Mouse (Mus musculus) gastrocnemius, postnatal 36 days (tissue): ENCODE measurements around the gene Mpo. TPM values are rescaled to one million over a fixed set of nuclear protein-coding genes. Genes with fewer than 3 reads are reported as not detected.

Source experiments
- DNase-seq, 2 experiments: peaks; one replicate each; pipeline ENCODE4 v3.0.0; 2022
- intact Hi-C: fragments of 180-260 bp; cut with DNase I; formaldehyde crosslinking; loops from one replicate; pipeline ENCODE4 v1.15.1; 2025
- total RNA-seq, 2 experiments: library from RNA; stranded (reverse); gene quantifications; 2 replicates each; pipeline ENCODE4 v1.2.3; 2021

Mpo gene
- total RNA-seq, 2 experiments from 2014 or later: not detected

GRCm38 (mm10) chr11:87780130-87780529 lies 13.3 kb upstream of the Mpo start:
- intact Hi-C loops: no loop called here
- DNase-seq: no peak

GRCm38 (mm10) chr11:87790088-87790487 lies 3.3 kb upstream of the Mpo start:
- intact Hi-C loops: no loop called here
- DNase-seq: no peak

GRCm38 (mm10) chr11:87801711-87802275 lies 8.4 kb downstream of the Mpo start:
- intact Hi-C loops: no loop called here
- no peak for DNase-seq

- no peak for DNase-seq
Observed at GRCm38 (mm10) chr11:87802621-87803020, 9.2 kb downstream of the Mpo start.

GRCm38 (mm10) chr11:87805448-87805847 lies 12.1 kb downstream of the Mpo start:
- DNase-seq: no peak
- intact Hi-C loops: no loop called here

More at GRCm38 (mm10) chr11:87802621-87803020, 9.2 kb downstream of the Mpo start:
- intact Hi-C loops: no loop called here

GRCm38 (mm10) chr11:87807433-87807832 lies 14.1 kb downstream of the Mpo start:
- intact Hi-C loops: no loop called here
- DNase-seq: no peak

- no peak for DNase-seq
- intact Hi-C loops: no loop called here
Observed at GRCm38 (mm10) chr11:87808236-87808635, 14.9 kb downstream of the Mpo start.

GRCm38 (mm10) chr11:87811396-87811795 lies 18.0 kb downstream of the Mpo start:
- DNase-seq: no peak
- intact Hi-C loops: no loop called here

- intact Hi-C loops: no loop called here
- no peak for DNase-seq
Observed at GRCm38 (mm10) chr11:87814831-87815230, 21.4 kb downstream of the Mpo start.

- DNase-seq: no peak
- intact Hi-C loops: no loop called here
Observed at GRCm38 (mm10) chr11:87816707-87817442, 23.5 kb downstream of the Mpo start.

GRCm38 (mm10) chr11:87817443-87817773 lies 24.0 kb downstream of the Mpo start:
- DNase-seq: no peak
- intact Hi-C loops: no loop called here

GRCm38 (mm10) chr11:87821502-87821901 lies 28.1 kb downstream of the Mpo start:
- no peak for DNase-seq
- intact Hi-C loops: no loop called here

GRCm38 (mm10) chr11:87828239-87828900 lies 35.0 kb downstream of the Mpo start, which contains the start of gene Lpo:
TSS of gene Lpo (minus strand) at chr11:87828289.
- DNase-seq: no peak
- intact Hi-C loops: no loop called here

GRCm38 (mm10) chr11:87840676-87841075 lies 47.3 kb downstream of the Mpo start:
- DNase-seq: no peak
- intact Hi-C loops: no loop called here

GRCm38 (mm10) chr11:87841436-87841835 lies 48.1 kb downstream of the Mpo start:
- intact Hi-C loops: no loop called here
- no peak for DNase-seq

GRCm38 (mm10) chr11:87846968-87847600 lies 53.7 kb downstream of the Mpo start:
- DNase-seq: no peak
- intact Hi-C loops: no loop called here

GRCm38 (mm10) chr11:87847884-87848283 lies 54.5 kb downstream of the Mpo start:
- intact Hi-C loops: no loop called here
- DNase-seq: no peak

- peak; percentile 81 to 86 for DNase-seq
- intact Hi-C loops: no loop called here
Observed at GRCm38 (mm10) chr11:87852690-87853596, 59.6 kb downstream of the Mpo start, which contains the start of gene Mks1. TSS of gene Mks1 (plus strand) at chr11:87853215.

GRCm38 (mm10) chr11:87853597-87853954 lies 60.2 kb downstream of the Mpo start:
- DNase-seq: no peak
- intact Hi-C loops: no loop called here
